Mouse (Mus musculus) CH12F3 (cell line): ENCODE results near the gene Pms1.

Experiments used
- in situ Hi-C: fragments of 300-500 bp; cut with MboI; formaldehyde crosslinking; loops from 2 replicates; pipeline ENCODE4 v1.14.3; 2020; ENCODE audit warnings: low sequenced_read_pairs

Pms1 gene

GRCm38 (mm10) chr1:53201630-53202199, 95.1 kb downstream of the Pms1 start:
- in situ Hi-C loops = no loop called here

DNA sequence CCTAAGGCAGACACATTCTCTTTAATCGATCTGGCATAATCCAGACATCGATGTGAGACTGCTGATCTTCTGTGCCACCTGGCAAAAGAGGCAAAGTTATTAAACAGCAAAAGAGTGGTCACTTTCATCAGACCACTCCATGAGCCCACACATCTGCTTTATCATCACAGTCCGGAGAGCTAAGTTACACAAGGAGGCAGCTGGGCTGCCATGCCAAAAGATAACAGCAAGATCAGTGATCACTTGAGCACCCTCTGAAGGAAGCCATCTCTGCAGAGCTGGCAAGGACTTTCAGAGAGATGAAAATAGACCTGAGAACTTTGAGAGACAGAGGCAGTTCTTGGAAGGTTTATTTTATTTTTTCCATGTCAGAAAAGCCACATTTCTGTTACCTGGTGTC, 102.3 kb downstream of the Pms1 start:
- in situ Hi-C loops = no loop called here

DNA sequence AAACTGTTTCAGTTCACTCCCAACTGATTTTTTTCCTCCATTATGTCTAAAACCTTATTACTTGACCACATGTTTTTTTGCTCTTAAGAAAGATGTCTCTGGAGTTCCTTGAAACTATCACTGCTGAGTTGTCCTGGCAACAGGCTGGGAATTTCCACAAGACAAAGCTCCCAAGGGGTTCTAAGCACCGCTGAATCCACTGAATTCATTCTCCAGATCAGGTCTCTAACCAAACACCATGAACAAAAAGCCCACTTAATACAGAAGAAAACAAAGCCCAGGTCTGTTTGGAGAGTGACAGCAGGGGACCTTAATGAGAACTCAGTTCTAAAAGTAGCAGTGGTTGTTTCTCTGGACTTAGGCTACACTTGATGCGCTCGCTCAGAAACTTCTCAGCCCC, 105.6 kb downstream of the Pms1 start:
- in situ Hi-C loops = no loop called here

- in situ Hi-C loops = no loop called here
Measured at GRCm38 (mm10) chr1:53189620-53190019, 107.2 kb downstream of the Pms1 start.

DNA sequence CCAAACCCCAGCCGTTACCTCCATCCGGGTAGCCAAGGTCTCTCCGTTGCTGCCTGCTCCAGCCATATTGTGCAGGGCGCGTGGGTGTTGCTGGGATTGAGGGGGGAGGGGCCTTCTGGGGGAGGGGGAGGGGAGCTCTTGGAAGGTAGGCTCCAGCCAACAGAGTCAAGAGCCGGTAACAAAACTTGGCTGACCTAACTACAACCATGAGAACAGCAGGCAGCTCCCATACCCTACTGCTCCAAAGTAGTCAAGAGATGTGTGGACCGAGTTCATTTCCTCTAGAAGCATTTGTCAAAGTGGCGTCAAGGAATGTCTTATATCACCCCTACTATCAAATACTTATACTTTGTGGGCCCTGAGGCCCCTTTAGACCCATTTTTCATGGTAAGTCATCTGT, 109.3 kb downstream of the Pms1 start, which contains the start of gene 1700019A02Rik:
Gene 1700019A02Rik, minus strand, starts transcription at position 101 of the 400 bp plus-strand sequence.
- in situ Hi-C loops = no loop called here

- in situ Hi-C loops = no loop called here
Measured at GRCm38 (mm10) chr1:53186301-53186700, 110.5 kb downstream of the Pms1 start.

- in situ Hi-C loops = no loop called here
Measured at GRCm38 (mm10) chr1:53157715-53158114, 139.1 kb downstream of the Pms1 start.
